Mouse (Mus musculus) G1E (cell line): Measurements from ENCODE around the gene Smpx. TPM values are rescaled to one million over a fixed set of nuclear protein-coding genes. Genes with fewer than 3 reads are reported as not detected.

Source experiments
- ATAC-seq: 2 replicates; pipeline ENCODE4 v1.8.0; 2016; ENCODE audit warnings: mild to moderate bottlenecking; ENCODE audit not compliant: insufficient number of reproducible peaks, poor library complexity, low FRiP score, severe bottlenecking; ENCODE audit errors: extremely low read depth
- DNase-seq: peaks from one replicate; pipeline ENCODE4 v3.0.0; 2012; ENCODE audit warnings: low spot score
- H3K27me3 ChIP-seq: 2 replicates; pipeline ENCODE4 v1.6.1; 2012; ENCODE audit warnings: mild to moderate bottlenecking, low read length, inconsistent platforms; ENCODE audit not compliant: insufficient read depth
- H3K36me3 ChIP-seq: replicated peaks from 2 replicates; pipeline ENCODE3; 2012; ENCODE audit warnings: mild to moderate bottlenecking, inconsistent platforms
- H3K4me1 ChIP-seq: 2 replicates; pipeline ENCODE4 v1.6.1; 2012; ENCODE audit warnings: low read depth, low read length, inconsistent platforms, mixed read lengths; ENCODE audit not compliant: insufficient read depth
- H3K4me3 ChIP-seq: 2 replicates; pipeline ENCODE4 v1.5.1; 2012; ENCODE audit warnings: low read depth, mild to moderate bottlenecking, inconsistent platforms, low read length, moderate library complexity, mixed read lengths
- H3K9me3 ChIP-seq: replicated peaks from 2 replicates; pipeline ENCODE4 v1.6.1; 2012; ENCODE audit warnings: inconsistent platforms
- CTCF ChIP-seq: IDR thresholded peaks from 2 replicates; pipeline ENCODE4 v1.5.1; 2012; ENCODE audit warnings: low read depth, low read length, inconsistent platforms, mixed read lengths
- GATA1 ChIP-seq: IDR thresholded peaks from 2 replicates; pipeline ENCODE4 v1.6.1; 2012; ENCODE audit warnings: borderline replicate concordance, low read length, inconsistent platforms, mixed read lengths
- GATA2 ChIP-seq: IDR thresholded peaks from 2 replicates; pipeline ENCODE4 v1.6.1; 2012; ENCODE audit warnings: low read depth, low read length, inconsistent platforms, borderline replicate concordance
- POLR2AphosphoS5 ChIP-seq: IDR thresholded peaks from 2 replicates; pipeline ENCODE4 v1.6.1; 2012; ENCODE audit warnings: low read depth, low read length, inconsistent platforms; ENCODE audit not compliant: insufficient replicate concordance
- TAL1 ChIP-seq: conservative IDR thresholded peaks from 2 replicates; pipeline ENCODE4 v1.6.1; 2012; ENCODE audit warnings: low read depth, low read length, inconsistent platforms, mixed read lengths
- polyA plus RNA-seq: library from polyadenylated mRNA; stranded (reverse); fragments of >175 nt; gene quantifications from 2 replicates; pipeline ENCODE4 v1.2.3, GENCODE M21; 2012
- total RNA-seq, 2 experiments: library from RNA; stranded (forward) in 1 of 2; stranded (reverse) in 1 of 2; fragments of 200-1000 nt in 1 of 2; fragments of >200 nt in 1 of 2; fragmentation: Nextera tagmentation in 1 of 2; gene quantifications; 2 replicates each; pipeline ENCODE4 v1.2.3; 2014 to 2017

Gene Smpx
- total and polyA plus RNA-seq, 3 experiments = not detected

DNA sequence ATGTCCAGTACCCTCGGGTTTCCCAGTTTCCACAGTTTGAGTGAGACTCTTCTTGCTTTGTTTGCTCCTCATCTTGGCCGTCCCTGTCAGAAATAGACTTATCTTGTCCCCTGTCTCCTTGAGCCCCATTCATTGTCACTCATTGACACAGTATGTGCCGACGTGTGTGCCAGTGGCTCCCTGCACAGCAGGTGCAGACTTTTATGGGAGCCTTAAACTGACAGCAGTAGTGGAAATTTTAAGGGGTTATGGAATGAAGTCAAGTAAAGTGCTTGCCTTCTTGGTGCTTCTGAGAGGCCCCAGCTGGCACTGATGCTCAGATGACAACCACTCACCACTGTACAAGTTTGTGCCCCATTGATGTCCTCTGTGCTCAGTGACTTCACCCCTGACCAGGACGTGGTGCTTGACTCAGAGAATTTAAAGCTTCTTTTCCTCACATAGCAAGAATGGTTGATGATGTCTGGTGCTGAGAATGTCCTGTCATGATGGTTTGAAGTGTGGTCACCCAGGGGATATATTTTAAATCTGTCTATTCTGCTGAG, 1.0 kb upstream of the Smpx start:
- TF ChIP-seq POLR2AphosphoS5 = no peak
- ATAC-seq (no peak), DNase-seq (no peak)
- no peaks in the 10 kb centered on the region for H3K9me3 ChIP-seq
- H3K36me3 ChIP-seq = no peaks in the 10 kb centered on the region
- no peaks in the 10 kb centered on the region for H3K4me1 ChIP-seq
- no peaks in the 10 kb centered on the region; the same call in 1 of the 2 replicates for H3K27me3 ChIP-seq
- H3K4me3 ChIP-seq = no peak overlapping the region

DNA sequence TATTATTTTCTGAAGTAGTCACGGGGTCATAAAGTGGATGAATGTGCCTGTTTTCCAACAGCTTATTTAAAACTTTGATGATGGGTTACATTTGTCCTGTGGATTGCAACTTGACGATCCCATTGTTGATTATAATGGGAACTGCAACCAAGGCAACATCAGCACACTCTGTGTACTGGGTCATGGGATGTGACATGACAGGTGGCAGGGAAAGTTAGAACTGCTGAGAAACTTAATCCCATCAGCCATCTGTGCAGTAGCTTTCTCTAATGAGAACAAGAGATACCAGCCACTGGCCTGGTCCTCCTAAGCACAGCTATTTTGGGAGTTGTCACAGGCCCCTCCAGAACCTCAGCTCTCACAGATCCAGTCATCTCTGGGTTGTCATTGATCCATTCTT, 8.5 kb downstream of the Smpx start:
- H3K27me3 ChIP-seq = no peaks in the 10 kb centered on the region; the same call in 1 of the 2 replicates
- no peak for DNase-seq
- TF ChIP-seq GATA1 = no peak
- no peak for TF ChIP-seq GATA2
- TF ChIP-seq POLR2AphosphoS5 = no peak
- TF ChIP-seq TAL1 = no peak
- no peak for TF ChIP-seq CTCF
- no peak overlapping the region for H3K4me3 ChIP-seq
- H3K9me3 ChIP-seq = no peaks in the 10 kb centered on the region
- ATAC-seq = no peak
- H3K36me3 ChIP-seq = no peaks in the 10 kb centered on the region
- no peaks in the 10 kb centered on the region for H3K4me1 ChIP-seq

DNA sequence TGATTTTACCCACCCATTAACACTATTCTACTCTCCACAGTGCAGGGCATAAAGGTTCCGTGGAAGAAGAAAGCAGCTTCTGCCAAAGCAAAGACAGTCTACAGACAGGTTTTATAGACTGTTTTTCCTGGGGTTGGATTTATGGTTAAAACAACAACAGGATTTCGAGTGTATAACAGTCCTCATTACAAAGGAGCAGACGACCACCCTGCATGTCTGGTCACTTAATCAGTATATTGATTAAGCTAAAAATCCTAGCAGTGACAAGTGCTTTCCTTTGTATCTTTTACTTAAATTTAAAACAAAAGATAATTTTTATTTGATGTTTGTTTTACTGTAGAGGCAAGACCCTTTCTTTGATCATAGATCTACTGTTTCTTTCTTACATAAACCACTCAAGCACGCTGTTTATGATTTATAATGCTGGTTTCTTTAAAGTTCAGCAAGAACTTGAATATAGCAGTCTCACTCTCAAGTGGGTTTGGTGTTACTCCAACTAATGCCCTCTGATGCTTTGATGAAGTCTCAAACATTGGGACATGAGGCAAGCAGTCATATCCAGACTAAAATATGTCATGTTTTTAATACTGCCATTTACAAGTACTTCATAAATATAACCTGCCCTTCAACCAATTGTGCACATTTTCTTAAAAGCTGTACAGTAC, 10.0 kb downstream of the Smpx start:
- ATAC-seq (no peak), DNase-seq (no peak)
- H3K36me3 ChIP-seq = no peaks in the 10 kb centered on the region
- no peak overlapping the region for H3K4me3 ChIP-seq
- H3K9me3 ChIP-seq = no peaks in the 10 kb centered on the region
- no peaks in the 10 kb centered on the region for H3K4me1 ChIP-seq
- no peak for TF ChIP-seq GATA1
- TF ChIP-seq CTCF = no peak
- no peak for TF ChIP-seq POLR2AphosphoS5
- TF ChIP-seq GATA2 = no peak
- no peak for TF ChIP-seq TAL1
- H3K27me3 ChIP-seq = no peaks in the 10 kb centered on the region

DNA sequence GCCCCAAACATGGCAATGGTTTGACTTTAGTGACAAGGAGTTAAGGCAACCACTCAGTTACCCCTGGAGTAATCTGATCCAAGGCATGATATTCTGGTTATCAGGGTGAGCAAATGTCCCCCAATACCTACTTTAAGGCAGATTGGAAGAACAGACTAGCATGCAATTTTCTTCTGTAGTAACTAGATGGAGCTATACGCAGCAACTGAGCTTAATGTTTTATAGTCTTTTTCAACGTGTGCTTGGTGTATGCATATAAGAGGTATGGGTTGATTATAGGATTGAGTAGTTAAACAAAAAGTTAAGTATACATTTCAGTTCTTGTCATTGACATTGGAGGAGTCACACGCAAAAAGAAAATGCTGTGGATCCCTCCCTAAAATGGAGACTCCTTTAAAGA, 21.2 kb downstream of the Smpx start:
- Histone ChIP-seq H3K27me3 (no peaks in the 10 kb centered on the region), H3K4me1 (no peaks in the 10 kb centered on the region), H3K9me3 (no peaks in the 10 kb centered on the region), H3K36me3 (no peaks in the 10 kb centered on the region), H3K4me3 (no peak overlapping the region)
- TF ChIP-seq TAL1 = no peak
- no peak for TF ChIP-seq GATA1
- TF ChIP-seq CTCF = no peak
- no peak for TF ChIP-seq GATA2
- no peak for TF ChIP-seq POLR2AphosphoS5
- ATAC-seq = no peak
- no peak for DNase-seq

DNA sequence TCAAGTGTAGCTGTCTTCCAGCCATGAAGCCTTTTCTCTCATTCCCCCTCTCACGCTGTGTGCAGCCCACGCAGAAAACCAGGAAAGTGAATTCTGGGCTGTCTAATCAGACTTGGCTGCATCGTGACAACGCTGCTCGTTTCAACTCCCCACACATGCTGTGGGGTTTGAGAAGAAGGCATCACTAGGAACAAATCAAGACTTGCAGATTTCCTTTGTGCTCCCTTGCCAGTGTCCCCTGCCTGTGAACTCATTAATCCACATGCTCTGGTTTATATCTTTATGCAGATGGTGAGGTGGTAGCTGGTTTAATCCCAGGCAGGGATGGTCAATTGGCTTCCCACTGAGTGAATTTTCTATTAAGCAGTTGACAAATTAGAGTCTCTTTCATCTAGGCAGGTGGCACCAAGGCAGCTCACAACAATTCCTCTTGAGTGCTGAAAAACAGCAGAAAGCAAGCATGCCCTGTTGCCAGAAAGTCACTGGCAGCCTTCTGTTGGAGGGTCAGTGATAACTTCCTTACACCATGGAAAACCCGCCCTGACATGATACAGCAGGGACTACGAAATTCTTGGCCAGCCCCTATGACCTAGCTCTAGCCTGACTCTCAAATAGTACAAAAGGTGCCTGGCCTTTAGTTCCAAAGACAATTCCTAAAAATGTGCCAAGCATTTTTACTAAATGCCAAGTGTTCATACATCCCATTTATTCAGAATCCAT, 32.1 kb downstream of the Smpx start:
- Histone ChIP-seq H3K9me3 (no peaks in the 10 kb centered on the region), H3K27me3 (no peaks in the 10 kb centered on the region), H3K4me1 (no peaks in the 10 kb centered on the region), H3K4me3 (no peak overlapping the region), H3K36me3 (no peaks in the 10 kb centered on the region)
- no peak for DNase-seq
- TF ChIP-seq POLR2AphosphoS5 (no peak), TAL1 (no peak), GATA1 (no peak)
- ATAC-seq = no peak

DNA sequence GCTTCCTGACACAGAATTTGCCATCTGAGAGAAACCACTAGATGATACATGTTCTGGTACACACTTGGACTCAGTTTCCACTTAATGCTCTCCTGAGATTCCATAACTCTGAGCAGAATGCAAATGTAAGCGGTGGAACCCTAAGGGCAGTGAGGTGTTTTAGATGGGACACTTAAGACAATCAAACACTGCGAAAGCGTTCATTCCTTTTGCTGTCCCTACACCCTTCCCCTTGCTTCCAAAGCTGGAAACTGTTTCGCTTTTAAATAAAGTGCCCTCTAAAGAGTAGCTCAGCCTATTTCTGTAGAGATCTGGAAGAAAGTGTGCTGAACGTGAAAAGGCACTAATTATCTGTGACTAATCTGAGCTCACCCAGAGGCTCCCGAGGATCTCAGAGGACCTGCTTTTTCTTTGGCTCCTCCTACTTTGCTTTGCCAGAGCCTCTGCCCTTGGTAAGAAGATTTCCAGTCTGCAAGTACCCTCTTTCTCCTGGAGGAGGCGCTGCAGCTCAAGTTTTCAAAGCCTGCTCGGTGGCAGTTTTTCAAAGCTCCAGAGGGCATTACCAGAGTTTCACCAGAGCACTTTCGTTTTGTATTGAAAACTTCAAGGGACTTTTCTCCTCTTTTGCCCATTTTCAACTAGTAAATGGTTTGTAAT, 33.1 kb downstream of the Smpx start:
- no peak overlapping the region for H3K4me3 ChIP-seq
- ATAC-seq = no peak

More for the DNA sequence above, 33.1 kb downstream of the Smpx start:
- Histone ChIP-seq H3K4me1 (no peaks in the 10 kb centered on the region), H3K27me3 (no peaks in the 10 kb centered on the region), H3K9me3 (no peaks in the 10 kb centered on the region), H3K36me3 (no peaks in the 10 kb centered on the region)
- no peak for TF ChIP-seq POLR2AphosphoS5
- no peak for TF ChIP-seq CTCF
- TF ChIP-seq GATA1 = no peak
- TF ChIP-seq TAL1 = no peak
- no peak for TF ChIP-seq GATA2
- DNase-seq = no peak
